Mouse (Mus musculus) cerebellum, adult 11 months (tissue): Measurements from ENCODE around the gene Sfswap.

ENCODE experiments used
- DNase-seq: peaks from one replicate; pipeline ENCODE4 v3.0.0; 2022

Sfswap gene

GRCm38 (mm10) chr5:129533731-129534130 is 32.7 kb downstream of the Sfswap start:
- no peak for DNase-seq

GRCm38 (mm10) chr5:129534500-129534899 is 33.5 kb downstream of the Sfswap start:
- DNase-seq: peak; percentile 33

GRCm38 (mm10) chr5:129535021-129535420 is 34.0 kb downstream of the Sfswap start:
- DNase-seq: no peak

GRCm38 (mm10) chr5:129535431-129535830 is 34.4 kb downstream of the Sfswap start:
- DNase-seq: no peak

GRCm38 (mm10) chr5:129538826-129539225 is 37.8 kb downstream of the Sfswap start:
- DNase-seq: no peak

- no peak for DNase-seq
Measured at GRCm38 (mm10) chr5:129542236-129542635, 41.2 kb downstream of the Sfswap start.

GRCm38 (mm10) chr5:129545787-129546186 is 44.8 kb downstream of the Sfswap start:
- no peak for DNase-seq

GRCm38 (mm10) chr5:129549716-129550115 is 48.7 kb downstream of the Sfswap start:
- no peak for DNase-seq

- DNase-seq: no peak
Measured at GRCm38 (mm10) chr5:129550790-129551189, 49.8 kb downstream of the Sfswap start.

GRCm38 (mm10) chr5:129551991-129552390 is 51.0 kb downstream of the Sfswap start:
- no peak for DNase-seq

- DNase-seq: no peak
Measured at GRCm38 (mm10) chr5:129553642-129554041, 52.6 kb downstream of the Sfswap start.

GRCm38 (mm10) chr5:129558591-129558990 is 57.6 kb downstream of the Sfswap start:
- no peak for DNase-seq

GRCm38 (mm10) chr5:129559283-129559682 is 58.3 kb downstream of the Sfswap start:
- DNase-seq: no peak

GRCm38 (mm10) chr5:129562342-129562741 is 61.3 kb downstream of the Sfswap start:
- DNase-seq: no peak

GRCm38 (mm10) chr5:129568596-129568995 is 67.6 kb downstream of the Sfswap start:
- no peak for DNase-seq

GRCm38 (mm10) chr5:129578201-129578600 is 77.2 kb downstream of the Sfswap start:
- DNase-seq: no peak

- no peak for DNase-seq
Measured at GRCm38 (mm10) chr5:129580046-129580445, 79.0 kb downstream of the Sfswap start.

- no peak for DNase-seq
Measured at GRCm38 (mm10) chr5:129580572-129580971, 79.6 kb downstream of the Sfswap start.

- no peak for DNase-seq
Measured at GRCm38 (mm10) chr5:129581015-129581414, 80.0 kb downstream of the Sfswap start.

GRCm38 (mm10) chr5:129583331-129583730 is 82.3 kb downstream of the Sfswap start:
- DNase-seq: no peak

GRCm38 (mm10) chr5:129583761-129584582 is 83.0 kb downstream of the Sfswap start, which contains the start of gene Mmp17:
Gene Mmp17 (plus strand): TSS chr5:129584169.
- DNase-seq: peak; percentile 92

GRCm38 (mm10) chr5:129584583-129585541 is 83.8 kb downstream of the Sfswap start:
- DNase-seq: peak; percentile 59

- DNase-seq: peak; percentile 86
Measured at GRCm38 (mm10) chr5:129586016-129586415, 85.0 kb downstream of the Sfswap start.

- DNase-seq: peak; percentile 50
Measured at GRCm38 (mm10) chr5:129586471-129586870, 85.5 kb downstream of the Sfswap start.
